Mouse (Mus musculus): ENCODE data around the gene Gnptg.
A peak's percentile ranks its signal among the peaks of the same experiment; 100 is the strongest.

Gnptg gene

GRCm38 (mm10) chr17:25239695-25240636 is at the start of gene Gnptg, which contains the start of gene Tsr3:
Gnptg (minus strand) TSS chr17:25240124.
Tsr3 (plus strand) TSS chr17:25240170.
- peak; percentile 80 for DNase-seq (ENCODE audit: low read depth, low spot score)

DNA sequence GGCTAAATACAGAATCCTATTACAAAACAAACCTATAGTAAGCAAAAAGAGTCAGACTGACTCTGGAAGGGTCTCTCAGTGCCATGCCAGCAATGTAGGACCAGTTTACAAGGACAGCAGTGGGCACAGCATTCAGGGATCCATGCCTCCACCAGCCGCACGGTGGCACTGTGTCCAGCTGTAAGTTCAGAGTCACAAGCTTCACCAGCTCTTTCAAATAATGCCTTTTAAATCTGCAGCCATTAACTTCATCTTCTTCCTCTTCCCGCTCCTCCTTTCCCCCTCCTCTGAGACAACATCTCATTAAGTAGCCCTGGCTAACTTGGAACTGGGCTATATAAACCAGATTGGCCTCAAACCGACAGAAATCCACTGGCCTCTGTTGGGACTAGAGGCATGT is 48.9 kb upstream of the Gnptg start:
- no peak for DNase-seq (ENCODE audit: low read depth, low spot score)

DNA sequence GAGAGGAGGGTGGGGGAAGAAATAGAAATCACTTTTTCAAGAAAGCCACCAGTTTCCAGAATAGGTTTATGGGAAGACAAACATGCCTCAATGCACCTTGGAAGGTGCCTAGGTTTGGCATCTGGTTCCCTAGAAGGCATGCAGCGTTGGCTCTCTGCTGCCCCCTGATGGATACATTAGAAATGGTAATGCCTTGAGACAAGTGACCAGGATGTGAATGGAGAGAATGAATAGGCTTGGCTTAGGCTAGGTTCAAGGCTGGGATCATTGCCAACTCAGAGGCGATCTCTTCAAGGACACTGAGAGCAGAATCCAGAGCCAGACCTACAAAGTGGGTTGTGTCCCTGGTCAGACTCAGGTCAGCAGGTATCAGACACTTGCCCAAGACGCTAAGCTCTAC is 45.1 kb upstream of the Gnptg start:
- DNase-seq (ENCODE audit: low read depth, low spot score) = no peak

GRCm38 (mm10) chr17:25282133-25282532 is 42.2 kb upstream of the Gnptg start:
- no peak for DNase-seq (ENCODE audit: low read depth, low spot score)

DNA sequence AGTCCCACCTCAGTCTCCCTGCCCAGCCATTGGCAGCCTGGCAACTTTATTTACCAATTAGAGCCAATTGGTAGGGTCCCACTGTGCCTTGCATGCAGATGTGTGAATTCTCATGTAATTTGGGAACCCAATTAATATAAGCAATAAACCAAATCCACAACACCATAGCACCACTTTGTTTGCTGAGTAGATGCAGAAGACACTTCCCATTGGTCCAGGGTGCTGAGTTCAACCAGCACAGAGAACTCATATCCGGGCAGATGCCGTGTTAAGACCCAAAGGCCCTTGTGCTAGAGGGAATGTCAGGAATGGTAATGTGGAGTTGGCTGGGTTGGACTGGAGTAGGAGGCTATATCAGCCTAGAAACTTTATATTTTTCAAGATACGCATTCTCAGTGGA is 35.9 kb upstream of the Gnptg start:
- no peak for DNase-seq (ENCODE audit: low read depth, low spot score)

DNA sequence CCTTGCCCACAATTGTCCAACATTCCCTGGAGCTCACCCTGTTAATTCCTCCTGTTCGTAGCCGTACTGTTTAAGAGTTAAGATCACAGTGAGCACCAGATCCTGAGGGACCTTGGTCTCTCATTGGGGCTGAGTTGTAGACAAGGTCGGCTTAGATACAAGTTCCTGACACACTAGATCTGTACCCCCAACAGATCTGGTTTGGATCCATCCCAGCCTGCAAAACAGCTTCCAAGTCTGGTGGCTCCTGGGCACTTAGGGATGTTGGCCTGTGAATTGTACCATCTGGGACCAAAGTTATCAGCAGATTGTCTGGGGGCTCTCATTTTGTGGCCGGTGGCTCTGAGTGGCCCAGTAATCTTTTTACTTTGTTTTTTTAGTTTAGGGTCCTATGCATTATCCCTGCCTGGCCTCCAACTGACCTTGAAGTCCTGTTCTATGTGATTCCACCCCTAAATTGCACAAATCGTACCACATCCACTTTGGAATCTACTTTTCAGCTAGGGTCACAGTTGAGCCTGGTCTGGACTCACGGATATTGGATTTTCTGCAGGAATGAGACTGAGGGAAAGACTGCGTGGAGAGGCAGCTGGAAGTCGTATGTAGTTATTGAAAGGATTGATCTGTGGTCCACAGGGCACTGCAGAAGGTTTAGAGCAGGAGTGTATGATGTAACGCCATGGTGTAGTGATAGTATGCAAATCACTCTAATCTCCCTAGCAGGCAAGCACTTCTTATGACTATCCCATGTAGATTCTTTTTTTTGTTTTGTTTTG is 34.8 kb upstream of the Gnptg start, which contains the start of gene Ube2i:
TSS of gene Ube2i (minus strand) at position 52 of the 776 bp plus-strand sequence.
- DNase-seq (ENCODE audit: low read depth, low spot score) = no peak

DNA sequence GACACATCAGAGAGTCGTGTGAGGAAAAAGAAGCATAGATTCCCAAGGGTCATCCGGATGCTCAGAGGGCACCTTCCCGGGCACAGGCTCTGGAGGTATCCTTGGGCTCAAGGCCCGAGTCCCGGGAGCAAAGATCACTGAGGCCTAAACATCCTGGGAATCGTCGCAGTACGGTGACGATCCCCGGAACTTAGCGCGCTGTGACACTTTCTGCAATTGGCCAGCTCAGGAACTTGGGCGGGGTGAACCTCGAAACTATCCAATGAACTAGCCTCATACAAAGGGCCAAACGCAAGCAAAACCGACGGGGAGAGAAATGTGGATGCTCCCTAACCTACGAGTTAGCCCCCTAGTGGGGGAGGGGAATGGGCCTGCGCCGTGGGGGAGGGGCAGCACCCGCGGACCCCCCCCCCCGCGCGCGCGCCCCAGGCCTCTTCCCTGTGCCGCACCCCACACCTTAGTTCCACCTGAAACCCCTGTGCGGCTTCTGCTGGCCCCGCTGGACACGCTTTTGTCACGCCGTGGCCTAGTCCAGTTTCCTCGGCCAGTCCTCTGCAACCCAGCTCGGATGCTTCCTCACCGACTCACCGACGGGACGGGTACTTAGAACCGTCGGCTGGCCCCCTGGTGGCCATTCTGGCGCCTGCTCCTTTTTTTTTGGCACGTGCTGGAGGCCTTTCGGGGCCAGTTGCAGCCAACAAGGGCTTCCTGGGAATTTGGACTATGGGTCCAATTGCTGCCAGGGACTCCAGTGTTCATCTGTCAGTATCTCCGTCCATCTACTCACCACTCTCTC is 34.0 kb upstream of the Gnptg start:
- DNase-seq (ENCODE audit: low read depth, low spot score) = peak; percentile 97

DNA sequence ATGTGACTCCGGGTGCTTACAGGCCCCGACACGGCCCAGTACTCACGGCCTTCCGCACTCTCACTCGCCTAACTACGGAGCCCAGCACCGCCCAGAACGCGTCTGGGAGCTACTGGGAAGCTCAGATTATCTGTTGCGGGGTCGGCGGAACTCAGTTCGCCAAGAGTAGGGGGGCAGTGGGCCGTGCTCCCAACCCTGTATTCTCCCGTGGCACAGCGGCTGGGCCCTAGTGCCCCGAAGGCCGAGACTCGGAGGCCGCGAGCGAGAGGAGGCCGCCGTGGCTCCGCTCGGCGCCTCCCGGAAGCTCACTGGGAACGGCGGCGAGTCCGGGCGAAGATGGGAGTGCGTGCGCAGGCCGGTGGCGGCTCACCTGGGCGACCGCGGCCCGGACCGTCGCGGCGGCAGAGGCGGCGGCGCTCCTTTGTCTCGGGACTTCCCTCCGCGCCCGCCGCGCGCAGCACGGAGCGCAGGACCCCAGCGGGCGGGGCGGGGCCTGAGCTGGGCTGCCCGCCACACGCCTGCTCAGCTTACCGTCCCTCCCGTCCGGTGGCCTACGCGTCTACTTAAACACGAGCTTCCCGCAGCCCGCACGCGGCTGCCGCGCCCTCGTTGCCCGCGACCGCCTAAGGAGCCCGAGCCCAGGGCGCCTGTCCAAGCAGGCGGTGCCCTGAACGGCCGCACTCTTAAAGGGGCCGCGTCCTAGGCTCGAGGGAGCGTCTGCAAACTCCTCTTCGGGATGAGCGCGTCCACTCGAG is 33.2 kb upstream of the Gnptg start:
- DNase-seq (ENCODE audit: low read depth, low spot score) = peak; percentile 87

DNA sequence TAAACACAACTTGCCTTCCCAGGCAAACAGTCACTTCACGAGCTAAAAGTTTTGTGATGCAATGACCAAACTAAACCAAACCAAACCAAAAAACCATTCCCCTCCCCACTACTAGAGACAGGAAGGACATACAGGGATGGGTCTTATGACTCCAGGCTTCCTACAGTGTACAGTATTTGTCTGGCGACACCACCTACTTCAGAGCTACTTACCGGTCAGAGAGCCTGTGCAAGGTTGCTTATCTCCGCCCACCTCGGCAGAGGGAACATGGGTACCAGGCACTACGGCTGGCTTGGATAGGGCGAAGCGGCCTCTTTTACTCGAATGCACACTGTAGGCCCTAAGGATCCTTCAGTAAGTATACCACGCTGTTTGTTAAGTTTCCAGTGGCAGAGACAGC is 32.4 kb upstream of the Gnptg start:
- DNase-seq (ENCODE audit: low read depth, low spot score) = no peak

DNA sequence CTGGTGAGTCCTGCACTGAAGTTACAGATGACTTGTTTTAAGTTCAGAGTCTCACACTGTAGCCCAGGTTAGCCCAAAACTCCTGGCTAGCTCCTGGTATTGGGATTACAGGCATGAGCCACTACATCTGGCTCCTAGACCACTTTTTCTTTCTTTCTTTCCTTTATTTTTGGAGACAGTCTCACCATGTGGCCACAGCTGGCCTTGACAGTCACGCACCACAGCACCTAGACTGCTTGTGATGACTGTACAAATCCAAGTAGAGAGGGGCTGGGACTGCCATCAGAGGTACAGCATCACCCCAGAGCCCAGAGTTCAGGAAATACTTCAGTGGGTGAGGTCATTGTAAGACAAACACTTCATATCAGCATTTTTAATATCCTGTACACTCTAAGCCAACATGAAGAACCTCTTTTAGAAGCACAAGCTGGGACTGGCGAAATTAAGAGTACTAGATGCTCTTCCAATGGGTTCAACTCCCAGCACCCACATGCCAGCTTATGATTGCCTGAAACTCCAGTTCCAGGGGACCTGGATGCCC is 30.9 kb upstream of the Gnptg start:
- DNase-seq (ENCODE audit: low read depth, low spot score) = no peak

DNA sequence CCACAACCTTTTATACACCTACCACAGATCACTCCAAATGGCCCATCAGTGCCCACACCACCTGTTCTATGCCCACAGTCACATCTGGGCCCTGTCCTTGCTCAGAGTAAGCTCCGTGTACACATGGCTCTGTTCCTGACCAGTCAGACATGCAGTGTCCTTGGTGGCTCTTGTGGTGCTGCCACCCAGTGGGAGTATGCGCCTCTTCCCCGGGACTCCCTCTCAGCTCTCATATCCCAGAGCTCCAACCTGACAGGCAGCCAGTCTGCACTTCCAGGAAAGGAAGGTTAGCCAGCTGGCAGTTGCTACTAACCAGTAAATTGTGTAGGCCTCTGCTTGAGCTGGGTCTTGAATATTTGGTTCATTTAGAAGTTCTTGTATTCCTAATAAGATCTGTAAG is 24.5 kb upstream of the Gnptg start:
- no peak for DNase-seq (ENCODE audit: low read depth, low spot score)

DNA sequence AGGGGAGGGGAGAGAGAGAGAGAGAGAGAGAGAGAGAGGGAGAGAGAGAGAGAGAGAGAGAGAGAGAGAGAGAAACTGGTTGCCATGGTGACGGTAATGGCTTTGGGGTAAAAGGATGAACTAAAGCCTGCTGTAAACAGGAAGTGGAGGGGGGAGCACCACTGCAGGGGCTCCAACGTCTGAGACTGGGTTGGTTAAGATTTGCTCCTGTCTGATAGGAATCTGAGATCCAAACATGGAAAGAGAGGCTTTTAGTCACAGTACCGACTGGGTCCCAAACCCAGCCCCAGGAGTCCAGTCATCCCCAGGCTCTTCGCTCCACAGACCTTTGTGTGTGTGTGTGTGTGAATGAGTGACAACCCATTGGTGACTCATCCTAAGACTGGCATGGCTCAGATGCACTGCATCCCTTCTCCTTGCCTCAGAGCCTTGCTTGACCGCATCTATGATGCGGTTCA is 17.9 kb upstream of the Gnptg start:
- DNase-seq (ENCODE audit: low read depth, low spot score) = no peak

- DNase-seq (ENCODE audit: low read depth, low spot score) = no peak
These were observed 16.3 kb upstream of the Gnptg start, which contains the start of gene Baiap3 for GRCm38 (mm10) chr17:25256140-25256754. Baiap3 (minus strand) TSS chr17:25256364.

- no peak for DNase-seq (ENCODE audit: low read depth, low spot score)
These were observed 15.2 kb upstream of the Gnptg start for GRCm38 (mm10) chr17:25255110-25255509.

GRCm38 (mm10) chr17:25253760-25254159 is 13.8 kb upstream of the Gnptg start:
- no peak for DNase-seq (ENCODE audit: low read depth, low spot score)

DNA sequence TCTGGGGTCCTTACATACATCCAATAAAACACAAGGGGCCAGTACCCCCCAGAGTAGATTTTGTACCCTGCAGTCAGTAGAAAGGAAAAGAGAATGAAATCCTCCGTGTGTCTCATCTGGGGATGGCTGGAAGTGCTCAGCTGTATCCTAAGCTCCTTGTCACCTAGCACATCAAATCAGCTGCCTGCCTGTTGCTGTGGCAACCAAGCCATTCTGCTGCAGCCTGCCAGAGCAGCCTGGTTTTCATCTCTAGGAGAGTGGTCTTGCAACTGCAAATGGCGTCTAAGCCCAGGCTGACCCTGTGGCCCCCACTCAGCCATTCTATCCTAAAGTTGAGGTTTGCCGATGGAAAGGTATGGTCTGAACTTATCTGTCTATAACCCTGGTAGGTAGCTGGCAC is 12.7 kb upstream of the Gnptg start:
- no peak for DNase-seq (ENCODE audit: low read depth, low spot score)

- no peak for DNase-seq (ENCODE audit: low read depth, low spot score)
These were observed 10.4 kb upstream of the Gnptg start for GRCm38 (mm10) chr17:25250181-25250835.

GRCm38 (mm10) chr17:25248033-25248750 is 8.3 kb upstream of the Gnptg start:
- no peak for DNase-seq (ENCODE audit: low read depth, low spot score)

- no peak for DNase-seq (ENCODE audit: low read depth, low spot score)
These were observed 4.3 kb upstream of the Gnptg start for GRCm38 (mm10) chr17:25244239-25244638.
